Mouse (Mus musculus) stomach, postnatal 0 days (tissue): Measurements from ENCODE around the gene Lpar2. TPM values are rescaled to one million over a fixed set of nuclear protein-coding genes. Genes with fewer than 3 reads are reported as not detected.
A peak's percentile ranks its signal among the peaks of the same experiment; 100 is the strongest.

Experiments used
- ATAC-seq: fragments of 200-750 bp; cut with Nextera tagmentation; 2 replicates; pipeline ENCODE4 v1.8.0; 2017; ENCODE audit not compliant: low FRiP score, low TSS enrichment
- DNase-seq: peaks from one replicate; pipeline ENCODE4 v3.0.0-alpha.2; 2016; ENCODE audit warnings: low spot score
- H3K27ac ChIP-seq: fragments of 300-500 bp; sonication (generic); replicated peaks from 2 replicates; pipeline ENCODE4 v1.5.1; 2014; ENCODE audit warnings: mild to moderate bottlenecking, control low read depth
- H3K27me3 ChIP-seq: fragments of 300-500 bp; sonication (generic); 2 replicates; pipeline ENCODE4 v1.6.1; 2014; ENCODE audit warnings: low read length; ENCODE audit not compliant: control insufficient read depth, insufficient read depth
- H3K36me3 ChIP-seq: fragments of 300-500 bp; sonication (generic); 2 replicates; pipeline ENCODE4 v1.6.1; 2014; ENCODE audit warnings: low read length, mixed read lengths; ENCODE audit not compliant: control insufficient read depth, insufficient read depth
- H3K4me1 ChIP-seq: fragments of 300-500 bp; sonication (generic); replicated peaks from 2 replicates; pipeline ENCODE4 v1.6.1; 2014; ENCODE audit warnings: antibody characterized with exemption; ENCODE audit not compliant: control insufficient read depth, insufficient read depth
- H3K4me2 ChIP-seq: fragments of 300-500 bp; sonication (generic); replicated peaks from 2 replicates; pipeline ENCODE4 v1.6.1; 2014; ENCODE audit warnings: low read depth, mild to moderate bottlenecking, control low read depth, moderate library complexity
- H3K4me3 ChIP-seq: fragments of 300-500 bp; sonication (generic); 2 replicates; pipeline ENCODE4 v1.5.1; 2014; ENCODE audit warnings: low read depth, low read length, control low read depth
- H3K9ac ChIP-seq: fragments of 300-500 bp; sonication (generic); 2 replicates; pipeline ENCODE4 v1.6.1; 2014; ENCODE audit warnings: mild to moderate bottlenecking, low read length, control low read depth, mixed read lengths
- H3K9me3 ChIP-seq: fragments of 300-500 bp; sonication (generic); 2 replicates; pipeline ENCODE4 v1.6.1; 2016; ENCODE audit warnings: low read length; ENCODE audit not compliant: control insufficient read depth
- CTCF ChIP-seq: IDR thresholded peaks from 2 replicates; pipeline ENCODE4 v1.5.1; 2016; ENCODE audit warnings: antibody characterized with exemption, low read depth, mild to moderate bottlenecking, moderate library complexity
- EP300 ChIP-seq: optimal IDR thresholded peaks from 2 replicates; pipeline ENCODE3; 2016; ENCODE audit warnings: antibody characterized with exemption
- WGBS: fragments of 180-500 bp; shearing (Covaris S2); extraction: QIAGEN DNeasy Blood & Tissue Kit; methylation state at CpG from one replicate; pipeline ENCODE4 v1.1.7; 2014; 5-methylcytosine and 5-hydroxymethylcytosine counted together
- polyA plus RNA-seq: library from polyadenylated mRNA; unstranded; fragments of >200 nt; fragmentation: Nextera tagmentation; extraction: Ambion mirVana; gene quantifications from 2 replicates; pipeline ENCODE4 v1.2.1, GENCODE M21; 2015

The Lpar2 gene
- polyA plus RNA-seq, 1 experiment from 2014 or later: 0.24 TPM

DNA sequence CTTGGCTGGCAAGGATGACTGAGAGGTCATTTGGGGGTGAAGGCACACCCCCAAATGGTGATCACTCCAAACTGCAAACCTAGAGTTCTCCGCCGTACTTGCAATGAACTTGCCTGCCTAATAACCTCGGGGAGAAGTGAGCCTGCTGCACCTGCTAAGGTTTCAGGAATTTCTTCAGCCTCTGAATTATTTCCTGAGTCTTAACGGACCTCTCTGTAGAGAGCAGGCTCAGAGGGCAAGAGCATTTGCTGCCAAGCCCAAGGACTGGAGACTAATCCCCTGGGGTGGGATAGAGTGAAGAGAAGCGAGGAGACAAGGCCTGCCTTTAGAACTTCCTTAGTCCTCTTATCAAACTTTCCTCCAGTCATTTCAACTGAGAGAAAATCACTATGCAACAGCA is 32.5 kb upstream of the Lpar2 start:
- H3K36me3 ChIP-seq: peaks cover 4% of the 10 kb centered on the region; the same call in 1 of the 2 replicates
- WGBS: 68% methylated on average over 5 of the region's 5 CpGs
- TF ChIP-seq EP300 (no peak), CTCF (no peak)
- no peaks in the 10 kb centered on the region for H3K4me1 ChIP-seq
- H3K4me3 ChIP-seq: no peak overlapping the region
- H3K4me2 ChIP-seq: no peak overlapping the region
- DNase-seq (no peak), ATAC-seq (no peak)
- H3K27ac ChIP-seq: no peak overlapping the region
- no peaks in the 10 kb centered on the region for H3K9me3 ChIP-seq
- H3K27me3 ChIP-seq: no peaks in the 10 kb centered on the region
- no peak overlapping the region for H3K9ac ChIP-seq

DNA sequence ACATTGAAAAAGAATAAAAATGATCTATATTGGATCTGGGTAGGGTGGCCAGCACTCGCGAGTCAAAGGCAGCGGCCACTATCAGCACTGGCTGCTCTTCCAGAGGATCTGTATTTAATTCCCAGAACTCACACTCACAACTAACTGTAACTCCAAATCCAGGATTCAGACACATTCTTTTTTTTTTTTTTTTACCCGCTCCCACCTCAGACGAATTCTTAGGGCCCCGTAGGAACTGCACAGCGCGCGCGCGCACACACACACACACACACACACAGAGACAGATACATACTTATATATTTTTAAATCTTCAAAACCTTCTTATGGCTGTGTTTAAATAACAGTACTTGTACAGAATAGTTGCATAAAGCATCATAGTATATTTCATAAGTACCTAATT is 31.9 kb upstream of the Lpar2 start:
- peak overlapping the region; percentile 87 for H3K4me2 ChIP-seq
- TF ChIP-seq CTCF (no peak), EP300 (no peak)
- H3K9ac ChIP-seq: peak overlapping the region; percentile 94
- H3K27me3 ChIP-seq: no peaks in the 10 kb centered on the region
- peaks cover 9% of the 10 kb centered on the region; the same call in 1 of the 2 replicates for H3K36me3 ChIP-seq
- 29% methylated on average over 11 of the region's 11 CpGs for WGBS
- H3K4me3 ChIP-seq: peak overlapping the region; percentile 100
- ATAC-seq: no peak
- no peaks in the 10 kb centered on the region for H3K9me3 ChIP-seq
- no peak for DNase-seq
- H3K4me1 ChIP-seq: no peaks in the 10 kb centered on the region
- no peak overlapping the region for H3K27ac ChIP-seq

DNA sequence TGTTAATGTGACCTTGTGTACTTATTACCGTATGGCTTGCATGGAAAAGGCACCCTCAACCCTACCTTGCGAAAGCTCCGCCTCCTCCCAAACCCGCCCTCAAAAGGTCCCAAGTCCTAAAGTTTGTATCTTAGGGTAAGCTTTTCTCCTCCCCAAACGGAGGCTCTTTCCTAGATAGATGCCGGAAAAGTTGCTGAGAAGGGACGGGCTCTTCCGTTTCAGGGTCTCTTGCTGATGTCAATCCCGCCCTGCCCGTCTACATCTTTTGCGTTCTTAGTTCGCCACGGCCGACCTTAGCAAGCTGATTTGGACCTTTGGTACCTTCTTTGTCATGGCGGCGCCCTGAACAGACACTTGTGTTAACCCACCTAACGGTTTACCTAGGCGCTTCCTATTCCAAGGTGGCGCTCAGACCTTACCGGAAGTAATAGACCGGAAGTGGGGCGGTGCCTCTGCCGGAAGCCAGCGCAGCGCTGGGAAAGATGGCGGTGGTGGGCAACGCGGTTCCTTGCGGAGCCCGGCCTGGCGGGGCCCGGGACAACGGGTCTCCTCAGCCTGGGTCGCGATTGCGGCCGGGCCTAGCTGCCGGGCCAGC is 31.4 kb upstream of the Lpar2 start, which contains the start of the genes Atp13a1 and Zfp866:
TSS of gene Atp13a1 (plus strand) at position 391 of the 595 bp plus-strand sequence.
TSS of gene Zfp866 (minus strand) at position 406 of the 595 bp plus-strand sequence.
- peak; percentile 23; the same call in 1 of the 2 replicates for TF ChIP-seq CTCF
- TF ChIP-seq EP300: no peak
- peak within 1 kb of the TSS; percentile 83 for H3K27ac ChIP-seq
- H3K36me3 ChIP-seq: peaks cover 11% of the 10 kb centered on the region; the same call in 1 of the 2 replicates
- peak within 1 kb of the TSS; percentile 100 for H3K4me3 ChIP-seq
- H3K4me1 ChIP-seq: no peaks in the 10 kb centered on the region
- DNase-seq: peak; percentile 90
- under 1% methylated on average over 37 of the region's 38 CpGs for WGBS
- H3K9me3 ChIP-seq: no peaks in the 10 kb centered on the region
- peak; percentile 93 for ATAC-seq
- no peaks in the 10 kb centered on the region for H3K27me3 ChIP-seq
- peak within 1 kb of the TSS; percentile 87 for H3K4me2 ChIP-seq
- peak within 1 kb of the TSS; percentile 94 for H3K9ac ChIP-seq

DNA sequence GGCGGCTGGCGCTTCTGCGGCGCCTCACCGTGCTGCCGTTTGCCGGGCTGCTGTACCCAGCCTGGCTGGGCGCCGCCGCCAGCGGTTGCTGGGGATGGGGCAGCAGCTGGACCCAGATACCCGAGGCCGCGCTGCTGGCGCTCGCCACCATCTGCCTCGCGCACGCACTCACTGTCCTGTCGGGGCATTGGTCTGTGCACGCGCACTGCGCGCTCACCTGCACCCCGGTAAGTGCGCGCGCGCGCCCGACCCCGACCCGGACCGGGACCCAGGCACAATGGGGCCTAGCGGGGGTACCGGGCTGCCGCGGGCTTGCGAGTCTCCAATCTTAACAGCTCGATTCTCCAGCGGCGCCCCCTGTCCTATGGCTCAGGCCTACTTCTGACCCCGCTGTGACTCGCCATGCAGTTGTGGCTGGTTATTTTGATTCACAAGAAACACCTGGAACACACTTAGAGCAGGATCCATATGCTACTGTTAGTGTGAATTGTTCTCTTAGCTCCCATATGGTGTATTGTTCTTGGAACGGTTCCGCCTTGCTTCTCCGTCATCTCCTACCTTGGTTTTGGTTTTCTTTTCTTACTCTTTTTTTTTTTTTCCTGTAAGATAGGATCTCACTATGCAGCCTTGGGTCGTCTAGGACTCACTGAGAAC is 30.7 kb upstream of the Lpar2 start:
- peak overlapping the region; percentile 83 for H3K27ac ChIP-seq
- peak; percentile 60 for DNase-seq
- H3K9ac ChIP-seq: peak overlapping the region; percentile 94
- peaks cover 13% of the 10 kb centered on the region for H3K36me3 ChIP-seq
- peak overlapping the region; percentile 87 for H3K4me2 ChIP-seq
- H3K27me3 ChIP-seq: no peaks in the 10 kb centered on the region
- H3K9me3 ChIP-seq: no peaks in the 10 kb centered on the region
- H3K4me3 ChIP-seq: peak overlapping the region; percentile 100
- WGBS: 1% methylated on average over 46 of the region's 48 CpGs
- peak; percentile 66 for ATAC-seq
- H3K4me1 ChIP-seq: no peaks in the 10 kb centered on the region
- TF ChIP-seq EP300: no peak
- no peak for TF ChIP-seq CTCF

DNA sequence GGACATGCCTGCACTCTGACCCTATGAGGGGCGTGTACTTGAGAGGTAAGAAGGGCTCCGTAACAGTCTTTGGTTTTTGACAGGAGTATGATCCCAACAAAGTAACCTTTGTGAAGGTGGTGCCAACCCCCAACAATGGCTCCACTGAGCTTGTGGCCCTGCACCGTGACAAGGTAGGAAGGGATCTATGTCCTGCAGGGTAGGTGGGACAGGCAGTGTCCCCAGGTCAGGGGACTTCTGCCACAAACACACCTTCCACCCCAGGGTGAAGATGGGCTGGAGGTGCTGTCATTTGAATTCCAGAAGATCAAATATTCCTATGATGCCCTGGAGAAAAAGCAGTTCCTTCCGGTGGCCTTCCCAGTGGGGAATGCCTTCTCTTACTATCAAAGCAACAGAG is 28.6 kb upstream of the Lpar2 start:
- ATAC-seq (no peak), DNase-seq (no peak)
- H3K27ac ChIP-seq: no peak overlapping the region
- peaks cover 34% of the 10 kb centered on the region for H3K36me3 ChIP-seq
- H3K4me2 ChIP-seq: no peak overlapping the region
- 89% methylated on average over 4 of the region's 4 CpGs for WGBS
- no peaks in the 10 kb centered on the region for H3K27me3 ChIP-seq
- H3K9ac ChIP-seq: no peak overlapping the region
- no peak overlapping the region for H3K4me3 ChIP-seq
- no peaks in the 10 kb centered on the region for H3K9me3 ChIP-seq
- no peaks in the 10 kb centered on the region for H3K4me1 ChIP-seq
- no peak for TF ChIP-seq CTCF
- no peak for TF ChIP-seq EP300

DNA sequence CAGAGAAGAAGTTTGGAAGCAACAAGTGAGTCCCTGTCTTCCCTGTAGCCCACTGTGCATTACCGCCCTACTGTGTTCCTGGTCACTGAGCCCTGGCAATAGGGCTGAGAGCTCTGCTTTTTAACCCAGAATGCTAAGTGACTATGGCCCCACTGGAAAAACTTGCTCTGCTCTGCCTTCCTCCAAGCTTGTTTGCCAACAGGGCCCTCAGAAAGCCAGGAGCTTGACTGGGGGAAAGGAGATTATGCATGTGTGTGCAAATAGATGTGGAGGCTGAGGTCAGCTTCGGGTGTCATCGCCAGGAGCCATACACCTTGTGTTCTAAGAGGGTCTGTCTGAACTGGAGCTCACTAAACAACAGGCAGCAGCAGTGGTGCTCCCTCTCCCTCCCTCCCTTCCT is 28.1 kb upstream of the Lpar2 start:
- H3K4me2 ChIP-seq: no peak overlapping the region
- ATAC-seq (no peak), DNase-seq (no peak)
- 80% methylated on average over 3 of the region's 3 CpGs for WGBS
- no peaks in the 10 kb centered on the region for H3K27me3 ChIP-seq
- H3K36me3 ChIP-seq: peaks cover 35% of the 10 kb centered on the region
- no peak overlapping the region for H3K4me3 ChIP-seq
- no peaks in the 10 kb centered on the region for H3K9me3 ChIP-seq
- no peak overlapping the region for H3K27ac ChIP-seq
- no peak for TF ChIP-seq CTCF
- no peak for TF ChIP-seq EP300
- H3K9ac ChIP-seq: no peak overlapping the region
- H3K4me1 ChIP-seq: no peaks in the 10 kb centered on the region
